Mouse (Mus musculus) hindbrain, embryonic 16.5 days (tissue): ENCODE data around the gene Klf9. TPM values are rescaled to one million over a fixed set of nuclear protein-coding genes. Genes with fewer than 3 reads are reported as not detected.

ENCODE experiments used
- ATAC-seq: fragments of 200-750 bp; cut with Nextera tagmentation; 2 replicates; pipeline ENCODE4 v1.8.0; 2017; ENCODE audit warnings: moderate TSS enrichment, moderate library complexity
- H3K27ac ChIP-seq: fragments of 300-500 bp; sonication (generic); 2 replicates; pipeline ENCODE4 v1.5.1; 2014; ENCODE audit warnings: low read depth, mild to moderate bottlenecking, control low read depth, low read length, moderate library complexity
- H3K27me3 ChIP-seq: fragments of 300-500 bp; sonication (generic); replicated peaks from 2 replicates; pipeline ENCODE4 v1.6.1; 2014; ENCODE audit warnings: low read length; ENCODE audit not compliant: control insufficient read depth, insufficient read depth
- H3K36me3 ChIP-seq: fragments of 300-500 bp; sonication (generic); 2 replicates; pipeline ENCODE4 v1.6.1; 2014; ENCODE audit warnings: mild to moderate bottlenecking, low read length, moderate library complexity, mixed read lengths; ENCODE audit not compliant: control insufficient read depth, insufficient read depth
- H3K4me1 ChIP-seq: fragments of 300-500 bp; sonication (generic); 2 replicates; pipeline ENCODE4 v1.6.1; 2014; ENCODE audit warnings: low read depth, low read length; ENCODE audit not compliant: control insufficient read depth, insufficient read depth
- H3K4me2 ChIP-seq: fragments of 300-500 bp; sonication (generic); 2 replicates; pipeline ENCODE4 v1.6.1; 2014; ENCODE audit warnings: mild to moderate bottlenecking, low read length, control low read depth, moderate library complexity
- H3K4me3 ChIP-seq: fragments of 300-500 bp; sonication (generic); 2 replicates; pipeline ENCODE4 v1.5.1; 2014; ENCODE audit warnings: mild to moderate bottlenecking, low read length, control low read depth, moderate library complexity
- H3K9ac ChIP-seq: fragments of 300-500 bp; sonication (generic); 2 replicates; pipeline ENCODE4 v1.6.1; 2014; ENCODE audit warnings: low read depth, mild to moderate bottlenecking, control low read depth, low read length, moderate library complexity
- H3K9me3 ChIP-seq: fragments of 300-500 bp; sonication (generic); 2 replicates; pipeline ENCODE4 v1.6.1; 2014; ENCODE audit warnings: mild to moderate bottlenecking, low read length, moderate library complexity; ENCODE audit not compliant: control insufficient read depth
- WGBS: fragments of 180-500 bp; shearing (Covaris S2); extraction: QIAGEN DNeasy Blood & Tissue Kit; methylation state at CpG from one replicate; pipeline ENCODE4 v1.1.7; 2014; 5-methylcytosine and 5-hydroxymethylcytosine counted together
- polyA plus RNA-seq: library from polyadenylated mRNA; unstranded; fragments of >200 nt; fragmentation: Nextera tagmentation; extraction: Ambion mirVana; gene quantifications from 2 replicates; pipeline ENCODE4 v1.2.1, GENCODE M21; 2015

Gene Klf9
- polyA plus RNA-seq, 1 experiment from 2014 or later: 4.9 TPM

DNA sequence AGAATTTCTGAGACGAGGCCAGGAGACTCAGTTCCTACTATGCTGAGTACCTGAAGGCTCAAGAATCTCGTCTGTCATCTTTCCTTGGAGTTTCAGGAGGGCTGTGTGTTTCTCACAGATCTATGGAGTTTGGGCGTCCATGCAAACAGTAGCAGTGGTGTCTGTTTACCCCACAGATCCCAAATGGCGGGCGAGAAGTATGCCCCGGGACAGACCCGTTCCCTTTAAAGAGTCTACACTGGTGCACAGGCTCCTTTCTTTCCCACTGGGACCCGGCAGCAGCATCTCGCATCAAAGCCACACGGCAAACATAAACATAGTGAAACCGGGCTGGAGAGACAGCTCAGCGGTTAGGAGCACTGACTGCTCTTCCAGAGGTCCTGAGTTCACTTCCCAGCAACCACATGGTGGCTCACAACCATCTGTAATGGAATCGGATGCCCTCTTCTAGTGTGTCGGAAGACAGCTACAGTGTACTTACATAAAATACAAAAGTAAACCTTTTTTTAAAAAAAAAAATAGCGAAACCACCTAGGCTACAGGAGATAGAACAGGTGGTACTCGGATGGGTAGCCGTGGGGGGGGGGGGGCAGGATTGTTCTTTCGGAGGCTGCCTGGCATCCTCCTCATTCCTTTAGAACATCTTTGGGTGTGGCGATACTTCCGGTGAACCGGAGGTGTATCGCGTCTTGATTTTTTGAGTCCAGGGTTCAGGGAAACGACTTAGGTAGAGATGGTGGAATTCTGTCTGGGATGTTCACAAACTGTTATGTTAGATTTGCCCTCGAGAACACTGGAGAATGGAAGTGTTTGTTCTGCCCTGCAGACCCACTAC is 12.0 kb downstream of the Klf9 start:
- no peak overlapping the region for H3K9ac ChIP-seq
- no peak for ATAC-seq
- H3K4me1 ChIP-seq: 0 out of 2 replicates have a peak, but pooled peaks cover 3% of the 10 kb centered on the region
- no peaks in the 10 kb centered on the region; the same call in 1 of the 2 replicates for H3K27me3 ChIP-seq
- H3K4me3 ChIP-seq: no peak overlapping the region
- H3K27ac ChIP-seq: no peak overlapping the region
- no peak overlapping the region for H3K4me2 ChIP-seq
- no peaks in the 10 kb centered on the region for H3K36me3 ChIP-seq
- 70% methylated on average over 25 of the region's 25 CpGs for WGBS
- H3K9me3 ChIP-seq: no peaks in the 10 kb centered on the region

DNA sequence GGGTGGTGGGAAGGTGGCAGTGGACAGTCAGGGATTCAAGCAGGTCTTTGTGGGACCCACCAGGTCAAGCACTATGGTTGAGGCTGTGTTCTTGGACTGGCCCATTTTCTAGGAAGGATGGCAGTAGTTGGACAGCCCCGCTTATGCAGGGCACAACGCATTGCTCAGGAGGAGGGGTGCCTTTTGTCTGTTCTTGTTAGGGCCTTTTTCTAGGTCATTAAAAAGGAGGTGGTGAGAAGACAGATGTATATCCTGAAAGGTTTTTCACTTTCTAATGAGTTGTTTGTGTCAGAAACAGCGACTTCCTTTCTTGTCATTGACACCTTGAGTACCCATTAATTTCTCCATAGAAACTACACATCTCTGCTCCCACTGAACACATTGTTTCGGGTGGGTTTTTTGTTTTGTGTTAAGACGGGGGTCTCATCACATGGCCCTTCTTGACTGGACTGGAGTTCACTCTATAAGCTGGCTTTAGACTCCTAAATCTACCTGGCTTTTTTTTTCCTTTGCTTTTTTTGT is 12.6 kb downstream of the Klf9 start:
- no peak overlapping the region for H3K27ac ChIP-seq
- no peak for ATAC-seq
- H3K9me3 ChIP-seq: no peaks in the 10 kb centered on the region
- H3K9ac ChIP-seq: no peak overlapping the region
- H3K27me3 ChIP-seq: no peaks in the 10 kb centered on the region; the same call in 1 of the 2 replicates
- no peak overlapping the region for H3K4me2 ChIP-seq
- no peaks in the 10 kb centered on the region for H3K36me3 ChIP-seq
- 70% methylated on average over 5 of the region's 5 CpGs for WGBS
- H3K4me3 ChIP-seq: no peak overlapping the region
- H3K4me1 ChIP-seq: 0 out of 2 replicates have a peak, but pooled peaks cover 3% of the 10 kb centered on the region

DNA sequence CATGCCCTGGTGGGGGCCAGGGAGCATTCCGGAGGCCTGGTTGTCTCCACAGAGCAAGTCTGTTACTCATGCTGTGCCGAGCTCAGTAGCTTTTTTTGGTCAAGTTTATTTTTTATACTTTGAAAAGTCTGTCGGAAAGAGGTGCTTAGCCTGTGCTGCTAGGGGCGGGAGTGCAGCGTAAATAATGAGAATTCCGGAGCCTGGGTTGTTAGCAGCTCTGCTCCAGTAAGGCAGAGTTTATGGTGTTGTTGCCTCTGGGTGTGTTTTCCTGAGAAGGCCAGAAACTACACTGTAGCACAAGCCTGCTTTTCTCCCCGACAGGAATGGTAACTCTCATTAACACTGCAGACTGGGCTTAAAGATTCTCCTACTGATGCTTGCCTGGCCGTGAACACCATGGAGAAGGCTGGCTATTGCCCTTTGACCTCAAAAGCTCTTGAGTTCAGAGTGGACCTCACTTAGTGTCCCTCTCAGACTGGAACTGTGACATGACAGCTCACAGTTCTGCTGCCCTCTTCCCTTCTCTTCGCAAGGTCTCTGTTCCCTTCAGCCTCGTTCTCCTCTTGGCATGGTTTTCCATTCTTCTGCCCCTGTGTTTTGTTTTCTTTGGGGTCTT is 18.9 kb downstream of the Klf9 start:
- no peak for ATAC-seq
- Histone ChIP-seq H3K4me2 (no peak overlapping the region), H3K9ac (no peak overlapping the region), H3K4me1 (no peaks in the 10 kb centered on the region), H3K4me3 (no peak overlapping the region), H3K36me3 (no peaks in the 10 kb centered on the region), H3K27me3 (no peaks in the 10 kb centered on the region), H3K27ac (no peak overlapping the region), H3K9me3 (no peaks in the 10 kb centered on the region)
- 76% methylated on average over 10 of the region's 10 CpGs for WGBS

DNA sequence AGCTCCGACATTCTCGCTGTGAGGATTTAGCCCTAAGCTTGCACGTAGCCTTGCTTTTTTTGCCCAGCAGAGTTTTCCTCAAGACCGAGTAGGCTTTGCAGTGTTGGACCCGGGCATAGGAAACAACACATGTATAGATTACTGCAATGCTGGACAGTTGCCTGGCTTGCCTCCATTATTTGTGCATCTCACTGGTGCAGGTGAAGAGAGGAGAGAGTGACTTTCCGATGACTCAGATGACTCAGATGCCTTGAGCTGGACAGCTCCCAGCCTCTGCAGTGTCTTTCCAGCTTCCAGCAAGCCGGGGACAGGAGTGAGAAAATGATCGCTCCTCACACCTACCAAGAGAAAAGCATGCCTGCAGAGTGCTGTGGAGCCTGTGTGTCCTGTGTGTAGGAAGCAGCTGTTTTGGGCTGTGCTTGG is 21.4 kb downstream of the Klf9 start:
- no peaks in the 10 kb centered on the region for H3K9me3 ChIP-seq
- H3K36me3 ChIP-seq: no peaks in the 10 kb centered on the region

DNA sequence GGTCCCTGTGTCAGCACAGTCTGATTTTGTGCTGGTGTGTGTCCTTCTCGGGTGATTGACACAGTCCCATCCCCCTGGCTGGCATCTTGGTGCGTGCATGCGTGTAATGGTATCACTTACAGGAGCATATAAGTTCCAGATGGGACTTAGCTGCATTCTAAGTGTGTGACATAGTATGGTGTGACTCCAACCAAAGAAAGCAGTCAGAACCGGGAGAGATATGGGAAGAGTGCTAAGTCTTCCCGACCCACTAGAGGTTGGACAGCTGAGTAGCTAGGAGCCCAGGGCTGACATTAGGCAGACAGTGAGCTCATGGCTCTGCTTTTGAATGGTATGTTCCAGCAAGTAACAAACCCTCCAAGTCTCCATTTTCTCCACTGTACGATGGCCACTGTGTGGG is 21.9 kb downstream of the Klf9 start:
- no peaks in the 10 kb centered on the region for H3K4me1 ChIP-seq
- no peaks in the 10 kb centered on the region for H3K36me3 ChIP-seq
- H3K27me3 ChIP-seq: no peaks in the 10 kb centered on the region
- WGBS: 72% methylated on average over 6 of the region's 6 CpGs
- no peak overlapping the region for H3K4me3 ChIP-seq
- no peaks in the 10 kb centered on the region for H3K9me3 ChIP-seq
- ATAC-seq: peak; percentile 45
- H3K4me2 ChIP-seq: no peak overlapping the region
- no peak overlapping the region for H3K9ac ChIP-seq
- no peak overlapping the region for H3K27ac ChIP-seq

More for the DNA sequence above, 21.4 kb downstream of the Klf9 start:
- no peak overlapping the region for H3K9ac ChIP-seq
- no peaks in the 10 kb centered on the region for H3K4me1 ChIP-seq
- H3K4me3 ChIP-seq: no peak overlapping the region
- no peaks in the 10 kb centered on the region for H3K27me3 ChIP-seq
- 0 out of 2 replicates have a peak, but pooled peaks have one; percentile 6 for ATAC-seq
- H3K27ac ChIP-seq: no peak overlapping the region
- 30% methylated on average over 8 of the region's 8 CpGs for WGBS
- H3K4me2 ChIP-seq: no peak overlapping the region

DNA sequence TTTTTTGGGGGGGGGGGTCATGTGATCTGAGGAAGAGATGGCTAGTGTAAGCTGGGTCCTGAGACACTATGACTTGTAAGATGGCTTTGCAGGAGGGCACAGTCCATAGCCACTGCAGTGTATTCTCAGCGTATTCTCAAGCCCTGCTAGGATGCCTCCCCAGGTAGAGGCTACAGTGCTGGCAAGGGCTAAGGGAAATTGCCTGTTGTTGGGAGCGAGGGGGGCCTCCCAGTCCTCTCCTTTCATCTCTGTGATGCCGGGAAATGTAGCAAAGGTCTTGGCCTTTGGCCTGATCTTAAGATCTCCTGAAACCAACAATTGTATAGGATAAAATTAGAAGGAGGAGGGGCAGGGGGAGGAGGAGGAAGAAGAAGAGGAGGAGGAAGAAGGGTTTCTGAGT is 22.3 kb downstream of the Klf9 start:
- H3K4me1 ChIP-seq: no peaks in the 10 kb centered on the region
- no peaks in the 10 kb centered on the region for H3K9me3 ChIP-seq
- WGBS: 39% methylated on average over 3 of the region's 3 CpGs
- H3K27me3 ChIP-seq: no peaks in the 10 kb centered on the region
- no peak overlapping the region for H3K27ac ChIP-seq
- H3K4me3 ChIP-seq: no peak overlapping the region
- no peak overlapping the region for H3K4me2 ChIP-seq
- no peak overlapping the region for H3K9ac ChIP-seq
- no peaks in the 10 kb centered on the region for H3K36me3 ChIP-seq
- ATAC-seq: no peak

DNA sequence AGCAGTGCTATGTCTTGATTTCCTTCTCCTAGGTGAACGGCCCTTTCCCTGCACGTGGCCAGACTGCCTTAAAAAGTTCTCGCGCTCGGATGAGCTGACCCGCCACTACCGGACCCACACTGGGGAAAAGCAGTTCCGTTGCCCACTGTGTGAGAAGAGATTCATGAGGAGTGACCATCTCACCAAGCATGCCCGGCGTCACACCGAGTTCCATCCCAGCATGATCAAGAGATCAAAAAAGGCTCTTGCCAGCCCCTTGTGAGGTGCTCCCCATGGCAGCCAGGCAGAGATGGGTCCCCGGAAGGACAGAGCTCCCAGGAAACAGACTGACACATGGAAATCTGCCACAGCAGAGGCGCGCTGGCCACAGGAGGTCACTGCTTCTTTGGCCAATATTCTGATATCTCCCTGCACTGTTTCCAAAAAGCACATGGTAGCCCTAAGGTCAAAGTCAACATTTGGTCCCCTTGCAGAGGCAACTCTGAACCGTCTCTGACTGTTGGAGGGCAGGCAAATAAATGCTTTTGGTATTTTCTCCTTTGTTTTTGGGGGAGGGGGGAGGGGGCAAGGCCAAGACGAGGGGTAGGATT is 23.7 kb downstream of the Klf9 start:
- Histone ChIP-seq H3K27ac (no peak overlapping the region), H3K4me1 (no peaks in the 10 kb centered on the region), H3K4me2 (no peak overlapping the region), H3K9me3 (no peaks in the 10 kb centered on the region), H3K36me3 (no peaks in the 10 kb centered on the region), H3K27me3 (no peaks in the 10 kb centered on the region), H3K9ac (no peak overlapping the region), H3K4me3 (no peak overlapping the region)
- WGBS: 89% methylated on average over 16 of the region's 16 CpGs
- ATAC-seq: no peak

DNA sequence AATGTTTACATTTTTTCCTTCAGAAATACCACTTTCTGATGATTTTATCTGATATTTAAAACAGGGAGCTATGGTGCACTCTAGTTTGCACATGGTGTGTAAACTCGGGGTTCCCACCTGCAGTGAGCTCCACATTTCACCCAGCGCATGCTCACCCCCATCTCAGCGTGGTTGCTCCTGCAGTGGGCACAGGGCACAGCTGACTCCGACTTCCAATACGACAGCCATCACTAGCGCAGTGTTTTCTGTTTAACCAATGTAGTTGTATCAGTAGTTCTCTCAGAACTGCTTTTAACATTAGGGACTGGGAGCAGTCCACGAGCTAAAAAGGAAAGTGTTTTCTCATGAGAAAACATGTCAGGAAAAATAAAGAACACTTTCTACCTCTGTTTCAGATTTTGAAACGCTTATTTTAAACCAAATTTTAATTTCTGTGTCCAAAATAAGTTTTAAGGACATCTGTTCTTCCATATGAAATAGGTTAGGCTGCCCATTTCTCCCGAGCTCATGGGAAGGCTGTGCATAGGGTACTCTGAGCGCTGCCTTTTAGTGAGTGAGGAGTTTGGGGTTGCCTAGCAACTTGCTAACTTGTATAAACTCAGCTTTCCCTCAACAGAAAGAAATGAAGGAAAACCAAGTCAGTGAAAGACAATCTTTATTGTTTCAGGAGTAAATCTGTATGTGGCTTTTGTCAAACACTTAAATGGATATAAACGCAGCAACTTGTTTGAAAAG is 25.7 kb downstream of the Klf9 start:
- WGBS: 66% methylated on average over 11 of the region's 11 CpGs
- ATAC-seq: no peak
- H3K27me3 ChIP-seq: no peaks in the 10 kb centered on the region
- no peak overlapping the region for H3K4me3 ChIP-seq
- no peaks in the 10 kb centered on the region; the same call in 1 of the 2 replicates for H3K9me3 ChIP-seq
- H3K4me2 ChIP-seq: no peak overlapping the region
- H3K27ac ChIP-seq: no peak overlapping the region
- no peaks in the 10 kb centered on the region for H3K4me1 ChIP-seq
- H3K9ac ChIP-seq: no peak overlapping the region
- H3K36me3 ChIP-seq: no peaks in the 10 kb centered on the region
